Mouse (Mus musculus): Measurements from ENCODE around the gene Pitpnm2.

DNA sequence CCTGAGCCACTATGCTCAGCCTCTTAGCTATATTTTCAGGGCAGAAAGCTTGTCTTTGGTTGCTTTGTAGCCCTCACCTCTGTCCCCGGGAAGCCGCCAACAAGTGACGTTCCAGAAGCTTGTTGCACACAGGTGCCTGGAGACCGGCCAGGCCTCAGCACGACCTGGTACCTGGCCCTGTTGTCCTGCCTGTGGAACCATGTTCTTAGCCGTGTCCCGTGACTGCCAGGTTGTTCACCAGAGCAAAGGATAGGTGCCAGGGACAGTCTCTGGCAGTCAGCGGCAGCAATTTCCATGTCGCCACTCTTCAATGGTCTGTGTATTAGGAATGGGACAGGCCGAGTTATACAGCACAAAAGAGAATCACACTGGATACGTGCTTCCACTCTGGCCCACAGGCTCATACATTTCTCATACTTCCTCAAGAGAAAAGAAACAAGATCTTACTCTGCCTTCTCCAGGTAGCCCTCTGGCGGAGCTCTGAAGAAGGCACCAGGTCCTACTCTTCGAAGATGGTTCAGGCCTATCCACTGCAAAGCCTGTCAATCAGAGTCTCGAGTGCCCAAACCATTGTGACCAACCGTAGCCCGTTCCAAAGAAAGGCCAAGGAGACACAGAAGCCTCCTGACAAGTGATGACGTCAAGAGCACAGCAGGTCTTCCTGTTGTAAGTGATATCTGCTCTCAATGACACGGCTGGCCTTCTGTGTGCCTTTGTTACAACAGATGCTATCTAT lies 39.1 kb downstream of the Pitpnm2 start:
- TF ChIP-seq USF1 (IDR thresholded peaks at IDR 0.05; ENCODE audit: low read depth): no peak
- TF ChIP-seq CTCF (IDR thresholded peaks at IDR 0.05; ENCODE audit: control insufficient read depth, insufficient read depth, insufficient read length): no peak
- no peak for TF ChIP-seq MAX (IDR thresholded peaks at IDR 0.05)
- no peak for TF ChIP-seq MYOD1 (IDR thresholded peaks at IDR 0.05; ENCODE audit: control insufficient read depth, insufficient read length, low read depth)
